Mouse (Mus musculus) kidney, adult 11 months (tissue): Measurements from ENCODE around the gene Bach2.
A peak's percentile ranks its signal among the peaks of the same experiment; 100 is the strongest.

ENCODE experiments used
- DNase-seq: peaks from one replicate; pipeline ENCODE4 v3.0.0; 2022

Gene Bach2

DNA sequence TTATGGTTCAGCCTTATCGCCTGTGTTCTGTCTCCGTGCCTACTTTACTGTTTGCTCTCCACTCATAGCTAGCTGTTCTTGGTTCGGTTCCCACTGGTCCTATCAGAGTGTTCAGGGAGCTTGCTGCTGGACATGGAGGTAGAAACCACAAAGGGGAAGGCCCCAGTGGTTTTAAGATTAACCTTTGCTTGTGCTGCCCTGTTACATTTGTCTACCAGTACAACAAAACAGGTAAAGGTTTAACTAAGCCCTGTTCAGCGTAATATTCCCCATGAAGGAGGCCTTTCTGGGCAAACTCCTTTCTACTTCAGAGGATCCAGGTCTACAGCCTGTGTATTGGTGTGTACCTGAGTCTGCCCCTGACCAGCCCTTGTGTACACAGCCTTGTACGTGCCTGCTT, 164.9 kb downstream of the Bach2 start:
- DNase-seq = peak; percentile 15

DNA sequence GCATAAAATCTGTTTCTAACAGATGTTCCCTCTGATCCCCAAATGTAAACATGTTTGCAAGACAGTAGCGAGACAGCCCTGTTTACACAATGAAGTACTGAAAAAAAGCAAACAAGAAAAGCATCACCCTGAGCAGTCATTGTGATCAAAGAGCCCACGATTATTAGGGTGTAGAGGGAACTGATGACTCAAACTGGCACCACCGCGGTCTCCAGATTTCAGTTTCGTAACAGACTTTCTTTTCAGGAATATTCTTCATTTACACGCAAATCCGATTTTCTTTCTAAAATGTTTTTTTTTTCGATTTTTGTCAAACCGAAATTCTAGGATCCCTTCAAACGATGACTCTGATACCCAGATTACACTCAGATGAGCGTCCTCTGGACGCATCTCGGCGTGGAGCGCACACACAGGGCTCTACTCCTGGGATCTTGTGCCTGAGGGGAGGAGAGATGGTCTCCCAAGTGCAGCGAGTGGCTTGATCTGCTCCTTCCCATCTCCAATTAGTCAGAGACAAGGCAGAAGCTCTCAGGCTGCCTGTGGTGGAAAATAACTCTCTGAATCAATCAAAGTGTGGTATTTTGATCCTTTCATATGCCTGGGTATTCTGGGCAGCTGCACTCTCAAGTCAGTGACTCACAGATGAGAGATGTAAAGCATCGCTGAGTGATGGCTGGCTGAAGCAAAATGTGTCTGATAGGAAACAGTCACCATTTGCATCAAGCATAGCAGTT, 166.7 kb downstream of the Bach2 start:
- DNase-seq = no peak

DNA sequence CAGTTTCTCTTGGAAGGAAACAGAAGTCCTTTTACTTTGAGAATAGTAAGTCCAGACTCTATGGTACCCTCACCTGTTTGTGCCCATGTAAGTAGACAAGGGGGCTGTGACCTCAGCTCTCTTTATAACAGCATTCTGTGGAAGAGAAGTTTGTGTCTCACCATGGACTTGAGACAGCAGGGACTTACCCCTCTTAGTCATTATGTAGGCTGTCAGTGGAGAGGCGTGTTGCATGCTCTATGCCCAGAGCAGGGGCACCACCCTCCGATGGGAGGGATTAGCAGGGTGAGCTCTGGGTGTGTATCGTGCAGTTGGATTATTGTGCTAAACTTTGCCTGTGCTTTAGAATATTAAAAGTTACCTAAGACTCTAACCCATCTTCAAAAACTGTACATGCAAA, 167.4 kb downstream of the Bach2 start:
- DNase-seq = no peak

DNA sequence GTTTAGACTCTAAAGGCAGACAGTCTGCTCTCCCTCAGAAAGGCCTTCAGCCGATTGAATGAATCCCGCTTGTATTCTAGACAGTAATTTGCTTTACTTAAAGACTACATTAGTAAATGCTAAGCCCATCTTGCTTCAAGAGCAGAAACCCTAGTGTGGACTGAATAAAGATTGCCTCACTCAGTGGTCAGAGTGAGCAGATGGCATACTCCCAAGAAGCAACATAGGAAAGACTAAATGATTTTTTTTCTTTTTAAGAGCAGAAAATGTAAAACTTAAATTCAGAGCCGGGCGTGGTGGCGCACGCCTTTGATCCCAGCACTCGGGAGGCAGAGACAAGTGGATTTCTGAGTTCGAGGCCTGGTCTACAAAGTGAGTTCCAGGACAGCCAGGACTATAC, 169.9 kb downstream of the Bach2 start:
- DNase-seq = no peak

DNA sequence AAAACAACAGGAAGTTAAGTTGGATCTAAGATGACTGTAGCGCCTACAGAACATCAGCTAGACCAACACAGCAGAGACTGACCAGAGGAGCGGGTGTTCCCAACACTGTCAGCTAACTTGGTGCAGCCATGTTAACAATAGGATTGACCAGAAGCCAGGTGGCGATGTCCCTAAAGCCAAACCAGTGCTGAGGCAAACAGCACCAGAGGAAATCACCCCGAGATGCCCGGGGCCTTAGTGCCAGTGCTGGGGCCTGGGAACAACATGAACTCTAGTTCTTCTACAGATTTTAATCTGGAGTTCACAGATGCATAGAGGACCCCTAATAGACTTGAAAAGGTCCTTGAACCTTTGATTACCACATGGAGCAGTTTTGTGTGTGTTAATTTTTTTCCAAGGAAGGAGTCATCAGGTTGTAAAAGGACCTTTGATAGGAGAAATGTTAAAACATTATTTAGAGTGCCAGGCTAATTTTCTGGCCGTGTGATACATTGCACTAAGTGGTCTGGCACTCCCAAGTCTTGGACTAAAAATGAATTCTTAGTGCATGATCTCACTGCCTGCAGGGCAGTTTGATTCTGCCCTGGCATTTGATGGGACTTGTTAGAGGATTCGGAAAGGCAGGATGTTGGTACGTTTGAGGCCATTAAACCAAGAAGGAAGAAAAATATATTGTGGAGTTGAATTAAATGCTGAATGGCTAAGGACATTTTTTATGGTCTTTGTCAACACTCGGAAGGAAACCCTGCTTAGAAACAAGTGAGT, 170.7 kb downstream of the Bach2 start:
- DNase-seq = no peak

DNA sequence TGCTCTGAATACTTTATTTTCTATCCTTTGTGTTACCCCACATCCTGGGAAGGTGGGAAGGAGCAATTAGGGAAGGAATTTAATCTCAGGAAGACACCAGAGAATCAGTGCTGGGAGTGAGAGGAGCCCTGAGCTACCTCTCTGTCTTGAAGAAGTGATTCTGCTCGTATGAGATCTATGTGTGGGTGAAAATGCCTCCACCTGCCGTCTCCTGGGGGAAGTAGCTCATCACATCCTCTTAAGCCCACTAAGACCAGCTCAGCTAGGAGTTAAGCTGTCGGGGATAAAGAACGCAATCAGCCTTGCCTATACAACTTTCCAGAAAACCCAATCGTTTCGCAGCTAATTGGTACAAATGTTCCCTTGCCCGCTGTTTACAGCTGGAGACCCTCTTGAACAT, 174.5 kb downstream of the Bach2 start:
- no peak for DNase-seq

DNA sequence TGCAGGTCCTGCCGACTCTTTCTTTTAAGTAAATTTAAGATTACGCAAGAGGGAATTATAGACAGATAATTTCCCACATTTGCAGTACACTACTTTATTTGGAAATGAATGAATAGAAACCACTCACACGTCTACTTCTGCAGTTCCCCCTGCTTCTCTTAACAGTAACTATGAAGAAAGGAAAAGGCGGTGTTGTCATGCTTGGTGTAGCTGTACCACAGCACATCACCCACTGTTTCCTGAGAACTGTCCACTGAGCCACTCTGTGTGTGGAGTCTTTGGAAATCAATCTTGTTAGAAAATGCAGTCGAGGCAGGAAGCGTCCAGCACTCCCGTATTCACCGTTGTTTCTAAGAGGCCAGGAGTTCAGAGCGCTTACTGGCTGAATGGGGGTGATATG, 174.9 kb downstream of the Bach2 start:
- no peak for DNase-seq

DNA sequence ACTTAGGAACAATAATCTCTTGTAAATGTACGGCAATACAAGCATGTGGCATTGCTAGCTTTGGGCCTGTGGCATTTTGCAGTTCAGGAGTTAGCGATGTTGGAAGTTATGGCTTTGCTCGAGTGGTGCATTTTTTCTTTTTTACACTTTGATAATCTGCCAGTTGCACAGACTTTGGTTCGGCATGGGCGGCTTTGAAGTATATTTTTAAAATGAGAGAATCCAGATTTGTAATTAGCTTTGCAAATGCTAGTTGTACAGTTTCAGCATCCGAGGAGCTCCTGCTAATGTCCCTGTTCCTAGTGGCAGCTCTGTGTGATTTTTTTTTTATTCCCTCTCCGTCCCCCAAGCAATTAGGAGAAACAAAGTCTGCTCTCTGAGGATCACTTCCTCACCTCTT, 176.4 kb downstream of the Bach2 start:
- DNase-seq = no peak

DNA sequence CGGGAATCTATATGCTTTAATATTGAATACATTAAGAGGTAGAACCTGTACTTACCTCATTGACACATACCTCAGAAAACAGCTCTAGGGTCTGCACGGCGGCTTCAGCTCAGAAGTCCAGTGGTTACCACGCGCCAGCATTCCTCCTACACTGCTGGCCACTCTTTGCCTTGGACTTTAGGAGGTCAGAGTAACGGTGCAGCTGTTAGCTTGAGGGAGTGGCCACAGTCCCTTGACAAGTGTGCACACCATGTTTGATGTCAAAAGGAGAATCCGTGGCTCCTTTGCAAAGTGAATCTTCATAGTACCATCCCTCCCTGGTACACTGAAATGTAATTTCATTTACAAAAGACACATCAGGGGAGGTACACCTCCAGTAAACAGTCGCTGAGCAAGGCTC, 179.3 kb downstream of the Bach2 start:
- no peak for DNase-seq

DNA sequence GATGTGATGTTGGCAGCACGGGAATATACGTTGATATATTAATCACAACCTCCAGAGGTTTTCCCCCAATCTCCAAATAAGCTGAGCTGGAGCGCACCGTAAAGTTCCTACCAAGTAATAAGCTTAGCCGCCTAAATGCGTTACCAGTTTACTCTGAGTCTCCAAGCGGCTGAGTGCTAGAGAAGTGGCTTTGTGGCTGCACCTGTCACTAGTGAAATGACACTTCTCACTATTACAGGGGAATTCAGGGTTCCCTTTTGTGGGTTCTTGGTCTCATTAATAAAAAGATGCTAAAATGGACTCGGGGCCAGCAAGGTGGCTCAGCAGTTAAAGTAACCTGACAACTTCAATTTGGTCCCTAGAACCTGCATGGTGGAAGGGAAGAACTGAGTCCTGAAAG, 183.0 kb downstream of the Bach2 start:
- DNase-seq = no peak

DNA sequence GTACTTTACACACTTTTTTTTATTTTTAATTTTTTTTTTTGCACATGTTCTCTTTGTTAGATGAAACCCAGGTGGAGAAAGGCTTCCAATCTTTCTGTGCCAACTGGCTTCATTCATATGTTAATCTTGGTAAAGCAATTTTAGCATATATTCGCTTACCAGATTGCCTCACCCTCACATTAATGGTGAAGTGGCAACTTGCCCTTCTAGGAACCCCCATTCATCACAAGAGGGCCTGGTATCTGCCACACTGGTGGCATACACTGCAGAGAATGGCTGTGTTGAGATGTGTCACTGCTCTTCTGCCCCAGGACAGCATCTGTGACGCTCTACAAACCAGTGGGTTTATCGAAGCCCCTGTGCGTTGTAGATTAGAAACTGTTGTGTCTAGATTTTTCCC, 183.8 kb downstream of the Bach2 start:
- no peak for DNase-seq

DNA sequence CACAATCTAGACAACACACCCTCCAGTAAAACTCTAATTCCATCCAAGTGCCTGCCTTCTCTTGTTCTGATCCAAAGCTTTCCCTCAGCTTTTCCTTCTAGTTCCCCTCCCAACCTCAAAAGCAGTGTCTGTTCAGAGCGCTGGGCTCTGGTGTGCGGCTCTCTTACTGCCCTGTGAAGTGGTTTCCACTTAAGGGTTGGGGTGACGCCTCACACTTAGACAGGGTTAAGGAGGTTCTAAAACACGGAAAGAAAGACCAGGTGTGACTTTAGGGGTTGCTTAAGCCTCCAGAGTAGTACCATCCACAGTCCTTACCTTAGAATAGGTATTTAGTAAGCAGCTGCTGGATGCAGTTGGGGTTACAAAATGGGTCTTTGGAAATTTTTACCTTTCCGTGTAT, 185.1 kb downstream of the Bach2 start:
- no peak for DNase-seq

DNA sequence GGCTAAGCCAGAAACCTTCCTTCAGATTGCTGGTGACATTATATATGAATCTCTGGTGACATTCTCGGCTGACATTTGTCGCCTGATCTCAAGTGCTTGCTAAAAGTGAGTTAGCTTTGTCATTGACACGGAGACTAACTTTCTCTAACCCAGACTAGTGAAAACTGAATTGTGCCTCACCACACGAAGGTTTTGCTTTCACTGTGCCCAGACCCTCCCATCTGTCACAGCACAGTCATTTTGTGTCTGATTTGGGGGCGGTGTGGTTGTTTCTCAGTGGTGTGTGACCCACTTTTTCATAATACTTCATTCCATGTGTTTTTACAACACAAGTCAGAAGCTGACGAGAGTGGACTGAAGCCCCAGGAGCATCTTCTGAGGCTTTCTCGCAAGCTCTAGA, 185.8 kb downstream of the Bach2 start:
- no peak for DNase-seq

DNA sequence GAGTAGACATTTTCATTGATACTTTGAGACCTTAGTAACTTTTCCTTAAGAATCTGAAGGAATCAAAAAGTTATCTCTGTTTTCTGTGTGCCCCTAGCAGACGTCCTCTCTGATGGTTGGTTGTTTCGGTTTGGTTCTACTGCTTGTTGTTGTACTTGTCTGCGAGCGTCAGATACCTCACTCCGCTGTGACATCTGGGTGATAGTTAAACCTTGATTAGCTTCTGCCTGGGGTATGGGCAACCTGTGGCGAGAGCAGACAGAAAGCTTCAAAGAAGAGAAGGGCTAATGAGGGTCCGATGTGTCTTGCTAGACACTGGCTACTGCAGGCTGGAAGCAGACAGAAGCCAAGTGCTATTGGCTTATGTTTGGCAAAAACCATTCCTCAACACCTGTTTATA, 186.5 kb downstream of the Bach2 start:
- DNase-seq = no peak

DNA sequence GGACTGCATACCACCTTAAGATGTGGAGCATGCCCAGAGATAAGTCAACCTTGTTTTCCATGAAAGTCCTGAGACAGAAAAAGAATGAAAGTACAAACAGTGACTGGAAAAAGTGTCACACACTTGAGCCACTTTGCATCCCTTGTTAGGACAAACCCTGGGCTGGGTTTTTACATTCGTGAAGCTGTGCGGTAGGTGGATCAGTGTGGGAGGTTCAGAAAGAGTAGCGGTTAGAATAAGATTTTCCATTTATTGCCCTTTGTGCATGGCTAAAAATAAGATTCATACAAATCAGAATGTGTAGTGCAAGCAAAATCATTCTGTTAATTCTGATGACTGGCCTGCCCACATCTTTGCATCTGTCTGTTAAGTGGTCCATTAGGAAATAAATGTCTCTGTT, 187.0 kb downstream of the Bach2 start:
- no peak for DNase-seq

DNA sequence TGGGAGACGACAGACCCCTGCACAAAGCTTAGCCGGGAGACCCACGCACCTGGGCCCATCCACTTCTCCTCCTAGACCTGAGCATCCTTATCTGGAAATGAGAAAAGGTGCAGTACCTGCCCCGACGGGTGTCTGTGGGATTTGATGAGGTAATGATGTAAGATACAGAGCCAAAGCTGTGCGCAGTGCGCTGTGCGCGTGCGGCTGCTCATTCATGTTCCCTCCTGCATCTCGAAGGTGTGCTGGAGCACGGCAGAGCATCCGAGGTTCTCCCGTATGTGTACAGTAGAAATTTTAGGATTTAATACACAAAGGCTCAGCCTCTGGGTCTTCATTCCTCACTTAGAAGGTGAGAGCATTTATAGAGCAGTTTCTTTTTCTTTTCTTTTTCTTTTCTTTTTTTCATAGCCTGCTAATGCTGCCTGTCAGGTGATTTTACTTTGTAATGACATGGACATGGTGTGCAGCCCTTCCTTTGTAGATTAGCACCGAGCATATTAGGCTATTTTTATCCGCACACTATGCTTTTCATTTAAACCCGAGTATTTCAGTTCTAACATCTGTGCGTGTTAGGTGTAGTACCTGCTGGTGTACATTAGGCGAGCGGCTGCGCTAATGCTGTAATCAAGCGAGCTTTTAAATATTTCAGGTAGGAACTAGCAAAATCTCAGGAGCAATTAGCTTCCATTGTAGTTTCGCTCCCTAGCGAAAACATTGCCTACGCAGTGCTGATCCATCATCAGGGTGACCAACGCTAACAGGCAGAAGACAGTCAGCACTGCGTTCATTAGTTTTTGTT, 188.4 kb downstream of the Bach2 start:
- DNase-seq = no peak

DNA sequence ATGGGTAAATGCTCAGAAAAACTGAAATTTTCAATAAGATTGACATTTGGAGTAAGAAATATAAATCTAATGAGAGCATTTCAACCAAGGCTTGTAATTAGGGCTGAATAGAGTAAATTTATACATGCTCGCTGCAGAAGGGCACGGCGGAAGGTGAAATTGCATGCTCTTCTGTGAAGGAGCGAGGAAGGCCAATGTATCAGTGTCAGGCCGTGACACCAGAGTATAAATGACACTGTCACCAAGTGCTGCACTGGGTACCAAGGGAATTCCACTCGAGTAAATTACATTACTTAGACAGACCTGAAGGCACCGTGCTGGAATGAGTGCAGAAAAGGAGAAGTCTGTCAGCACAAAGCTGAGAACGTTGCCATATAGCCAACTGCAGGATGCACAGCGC, 190.1 kb downstream of the Bach2 start:
- DNase-seq = no peak

DNA sequence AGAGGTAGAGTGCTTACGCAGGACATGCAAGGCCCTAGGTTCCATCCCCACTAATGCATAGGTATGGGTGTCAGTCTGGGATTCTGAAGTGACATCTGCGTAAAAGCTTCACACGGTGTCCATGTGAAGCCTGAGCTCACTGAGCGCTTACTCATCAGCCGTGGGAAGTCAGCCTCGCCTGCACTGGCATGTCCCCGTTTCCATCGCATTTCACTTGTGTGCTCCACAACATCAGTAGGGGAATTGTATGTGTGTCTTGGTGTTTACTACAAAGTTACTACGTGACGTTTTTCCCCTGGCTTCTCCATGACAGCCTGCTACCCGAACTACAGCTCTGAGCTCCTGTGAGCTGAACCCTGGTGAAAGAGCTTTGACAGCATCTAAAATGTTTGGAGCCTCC, 191.5 kb downstream of the Bach2 start:
- no peak for DNase-seq

DNA sequence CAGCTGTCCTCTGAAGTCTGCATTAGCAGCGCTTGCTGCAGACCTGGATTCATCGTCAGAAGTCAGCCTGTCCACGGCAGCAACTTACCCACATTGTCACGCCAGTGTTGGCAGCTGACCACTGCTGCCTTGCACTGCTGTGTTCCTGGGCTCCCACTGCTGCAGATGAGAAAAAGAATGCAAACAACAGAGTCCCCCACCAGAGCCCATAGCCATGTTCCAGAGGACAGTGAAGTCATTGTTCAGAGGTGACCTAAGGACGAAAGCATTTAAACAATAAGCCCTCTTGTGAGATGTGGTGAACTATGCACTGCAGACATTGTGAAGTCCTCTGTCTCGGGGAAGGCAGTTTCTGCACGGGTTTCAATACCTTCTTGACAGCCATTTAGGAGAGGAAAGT, 192.4 kb downstream of the Bach2 start:
- DNase-seq = no peak

DNA sequence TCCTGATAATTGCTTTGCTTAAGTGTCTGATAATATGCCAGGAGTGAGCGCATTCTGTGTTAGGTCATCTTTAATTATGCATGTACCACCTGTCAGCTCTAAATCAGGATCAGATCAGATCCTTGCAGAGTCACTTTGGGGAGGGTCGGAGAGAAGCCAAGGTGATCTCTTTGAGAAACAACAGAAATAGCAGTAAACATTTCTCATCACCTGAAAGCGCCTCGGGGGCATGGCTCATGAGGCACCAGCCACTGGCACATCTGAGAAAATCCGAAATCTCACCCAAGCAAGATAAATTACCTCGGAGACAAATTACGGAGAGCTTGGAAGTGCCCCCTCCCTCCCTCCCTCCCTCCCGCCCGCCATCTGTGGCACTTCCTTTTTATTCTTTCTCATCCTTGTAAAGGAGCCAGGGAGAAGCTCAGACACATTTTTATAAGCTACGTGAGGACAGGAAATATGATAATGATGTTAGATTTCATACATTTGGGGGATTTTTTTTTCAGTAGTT, 193.7 kb downstream of the Bach2 start:
- no peak for DNase-seq

DNA sequence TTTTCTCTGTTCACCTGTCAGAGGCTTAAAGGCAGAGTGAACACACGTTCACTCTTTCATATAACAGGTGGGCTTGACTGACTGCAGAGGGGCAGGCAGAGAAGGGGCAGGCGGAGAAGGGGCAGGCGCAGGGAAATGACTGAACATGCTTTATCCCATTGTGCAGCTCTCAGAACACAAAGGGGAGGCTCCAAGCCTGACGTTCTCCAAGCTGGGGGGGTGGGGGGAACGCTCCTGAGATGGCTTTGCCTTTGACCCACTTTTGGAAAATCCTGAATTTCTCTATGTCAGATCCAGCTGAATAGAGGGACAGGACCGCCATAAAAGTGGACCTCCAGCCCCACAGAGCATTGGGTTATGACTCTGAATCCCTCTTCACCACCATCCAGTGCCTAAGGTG, 194.3 kb downstream of the Bach2 start:
- no peak for DNase-seq

DNA sequence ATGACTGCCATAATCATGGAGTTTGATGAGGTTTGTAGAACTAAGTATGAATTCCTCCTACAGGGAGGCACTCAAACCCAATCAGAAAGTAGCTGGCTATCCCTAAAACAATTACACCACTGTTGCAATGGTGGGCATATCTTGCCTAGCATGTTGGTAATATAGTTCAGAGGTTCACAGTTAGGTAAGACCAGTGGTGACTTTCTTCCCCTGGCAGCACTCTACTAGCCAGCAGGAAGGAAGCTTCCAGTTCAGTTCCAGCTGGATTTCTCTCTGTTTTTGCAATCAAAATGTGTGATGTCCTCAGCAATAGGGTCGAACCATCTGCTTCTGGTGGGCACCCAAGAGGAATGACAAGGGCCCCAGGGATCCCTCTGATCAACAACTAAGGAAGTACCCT, 196.0 kb downstream of the Bach2 start:
- DNase-seq = no peak

DNA sequence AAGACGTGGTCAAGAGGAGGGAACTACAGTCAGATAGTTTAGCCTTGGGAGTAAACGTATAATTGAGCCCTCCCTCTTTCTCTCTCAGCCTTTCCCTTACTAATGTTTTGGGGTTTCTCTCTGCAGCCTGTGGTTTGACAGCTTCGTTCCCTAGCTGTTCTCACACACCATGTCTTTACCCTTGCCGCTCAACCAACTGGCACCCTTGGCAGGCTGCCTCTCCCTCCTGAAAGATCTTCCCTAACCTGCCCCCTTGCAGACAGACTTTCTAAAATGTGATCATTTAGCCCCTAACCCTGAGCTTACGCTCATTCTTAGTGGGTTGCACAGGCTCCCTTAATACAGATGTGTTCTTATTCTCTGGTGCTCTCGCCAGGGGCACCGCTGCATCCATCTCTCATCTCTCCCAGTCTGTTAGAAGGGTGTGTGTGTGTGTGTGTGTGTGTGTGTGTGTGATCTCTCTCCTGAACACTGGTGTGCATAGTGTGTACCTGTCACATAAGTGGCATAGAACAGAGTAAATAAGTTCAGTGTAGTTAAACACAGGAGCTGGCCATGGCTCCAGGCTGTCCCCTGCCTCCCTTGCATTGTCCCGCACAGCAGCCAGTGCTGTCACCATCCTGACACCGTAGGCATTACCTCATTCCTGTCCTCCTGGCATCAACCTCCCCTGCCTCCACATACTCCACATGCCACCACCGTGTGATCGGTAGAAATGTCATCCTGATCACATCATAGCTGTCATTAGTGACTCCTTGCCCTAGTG, 201.6 kb downstream of the Bach2 start:
- DNase-seq = no peak
